Mouse (Mus musculus): ENCODE measurements around the gene Hist2h2aa1. TPM values are rescaled to one million over a fixed set of nuclear protein-coding genes. Genes with fewer than 3 reads are reported as not detected.
A peak's percentile ranks its signal among the peaks of the same experiment; 100 is the strongest.

Hist2h2aa1 gene
- polyA plus RNA-seq, 1 experiment from 2014 or later, result 33.5 TPM

- Histone ChIP-seq H3K4me2 (ENCODE audit: low read length) (peak overlapping the region; percentile 82), H3K27me3 (ENCODE audit: insufficient read depth, low read length) (no peaks in the 10 kb centered on the region), H3K4me3 (replicated peaks; ENCODE audit: low read depth, low read length) (peak overlapping the region; percentile 60; the same call in 1 of the 2 replicates), H3K4me1 (replicated peaks; ENCODE audit: insufficient read depth, low read length) (peaks cover 9% of the 10 kb centered on the region; the same call in 1 of the 2 replicates), H3K9ac (ENCODE audit: low read depth, low read length) (no peak overlapping the region), H3K36me3 (ENCODE audit: insufficient read depth, low read length) (no peaks in the 10 kb centered on the region), H3K27ac (peak overlapping the region; percentile 96), H3K9me3 (replicated peaks; ENCODE audit: low read length) (no peaks in the 10 kb centered on the region)
- ATAC-seq (replicated peaks; ENCODE audit: low FRiP score, low read depth) (no peak), DNase-seq (ENCODE audit: low spot score) (no peak)
- 58% methylated on average over 3 of the region's 3 CpGs for WGBS
- TF ChIP-seq CTCF (IDR thresholded peaks at IDR 0.05; ENCODE audit: low read depth), result peak; percentile 30; the same call in 1 of the 2 replicates
These were observed 16.3 kb downstream of the Hist2h2aa1 start for GRCm38 (mm10) chr3:96261623-96262022.

GRCm38 (mm10) chr3:96262216-96262875, 17.0 kb downstream of the Hist2h2aa1 start:
- H3K27me3 ChIP-seq (ENCODE audit: insufficient read depth, low read length), result no peaks in the 10 kb centered on the region
- H3K4me1 ChIP-seq (replicated peaks; ENCODE audit: insufficient read depth, low read length), result peaks cover 11% of the 10 kb centered on the region; the same call in 1 of the 2 replicates
- under 1% methylated on average over 19 of the region's 19 CpGs for WGBS
- peak; percentile 91 for DNase-seq (ENCODE audit: low spot score)
- peak overlapping the region; percentile 82 for H3K4me2 ChIP-seq (ENCODE audit: low read length)
- peak; percentile 70 for ATAC-seq (replicated peaks; ENCODE audit: low FRiP score, low read depth)
- H3K36me3 ChIP-seq (ENCODE audit: insufficient read depth, low read length), result no peaks in the 10 kb centered on the region
- H3K4me3 ChIP-seq (replicated peaks; ENCODE audit: low read depth, low read length), result peak overlapping the region; percentile 60
- no peak for TF ChIP-seq CTCF (IDR thresholded peaks at IDR 0.05; ENCODE audit: low read depth)
- H3K9ac ChIP-seq (ENCODE audit: low read depth, low read length), result peak overlapping the region; percentile 78
- H3K9me3 ChIP-seq (replicated peaks; ENCODE audit: low read length), result no peaks in the 10 kb centered on the region
- H3K27ac ChIP-seq, result peak overlapping the region; percentile 96

GRCm38 (mm10) chr3:96262979-96263550, 17.8 kb downstream of the Hist2h2aa1 start, which contains the start of gene Hist2h4:
Hist2h4 (minus strand) TSS chr3:96263311.
- under 1% methylated on average over 40 of the region's 40 CpGs for WGBS
- peak within 1 kb of the TSS; percentile 96 for H3K27ac ChIP-seq
- no peaks in the 10 kb centered on the region for H3K27me3 ChIP-seq (ENCODE audit: insufficient read depth, low read length)
- no peaks in the 10 kb centered on the region for H3K9me3 ChIP-seq (replicated peaks; ENCODE audit: low read length)
- H3K9ac ChIP-seq (ENCODE audit: low read depth, low read length), result peak within 1 kb of the TSS; percentile 78
- peak; percentile 99 for DNase-seq (ENCODE audit: low spot score)
- peak within 1 kb of the TSS; percentile 82 for H3K4me2 ChIP-seq (ENCODE audit: low read length)
- peak within 1 kb of the TSS; percentile 60 for H3K4me3 ChIP-seq (replicated peaks; ENCODE audit: low read depth, low read length)
- no peaks in the 10 kb centered on the region for H3K36me3 ChIP-seq (ENCODE audit: insufficient read depth, low read length)
- ATAC-seq (replicated peaks; ENCODE audit: low FRiP score, low read depth), result peak; percentile 89
- peaks cover 13% of the 10 kb centered on the region for H3K4me1 ChIP-seq (replicated peaks; ENCODE audit: insufficient read depth, low read length)
- TF ChIP-seq CTCF (IDR thresholded peaks at IDR 0.05; ENCODE audit: low read depth), result peak; percentile 80

- no peaks in the 10 kb centered on the region for H3K36me3 ChIP-seq (ENCODE audit: insufficient read depth, low read length)
- DNase-seq (ENCODE audit: low spot score), result peak; percentile 83
- no peaks in the 10 kb centered on the region for H3K9me3 ChIP-seq (replicated peaks; ENCODE audit: low read length)
- H3K4me1 ChIP-seq (replicated peaks; ENCODE audit: insufficient read depth, low read length), result peaks cover 14% of the 10 kb centered on the region
- no peak for TF ChIP-seq CTCF (IDR thresholded peaks at IDR 0.05; ENCODE audit: low read depth)
- 4% methylated on average over 27 of the region's 27 CpGs for WGBS
- H3K27ac ChIP-seq, result peak overlapping the region; percentile 96
- no peaks in the 10 kb centered on the region for H3K27me3 ChIP-seq (ENCODE audit: insufficient read depth, low read length)
- peak; percentile 31; the same call in 1 of the 2 replicates for ATAC-seq (replicated peaks; ENCODE audit: low FRiP score, low read depth)
- H3K4me3 ChIP-seq (replicated peaks; ENCODE audit: low read depth, low read length), result peak overlapping the region; percentile 60
- H3K9ac ChIP-seq (ENCODE audit: low read depth, low read length), result peak overlapping the region; percentile 78
- peak overlapping the region; percentile 82 for H3K4me2 ChIP-seq (ENCODE audit: low read length)
These were observed 18.5 kb downstream of the Hist2h2aa1 start for GRCm38 (mm10) chr3:96263558-96264403.

- Histone ChIP-seq H3K27me3 (ENCODE audit: insufficient read depth, low read length) (no peaks in the 10 kb centered on the region), H3K4me3 (replicated peaks; ENCODE audit: low read depth, low read length) (peak overlapping the region; percentile 60; the same call in 1 of the 2 replicates), H3K27ac (peak overlapping the region; percentile 96), H3K36me3 (ENCODE audit: insufficient read depth, low read length) (no peaks in the 10 kb centered on the region), H3K4me2 (ENCODE audit: low read length) (peak overlapping the region; percentile 82), H3K9me3 (replicated peaks; ENCODE audit: low read length) (no peaks in the 10 kb centered on the region), H3K9ac (ENCODE audit: low read depth, low read length) (peak overlapping the region; percentile 78; the same call in 1 of the 2 replicates), H3K4me1 (replicated peaks; ENCODE audit: insufficient read depth, low read length) (peaks cover 14% of the 10 kb centered on the region)
- TF ChIP-seq CTCF (IDR thresholded peaks at IDR 0.05; ENCODE audit: low read depth), result no peak
- DNase-seq (ENCODE audit: low spot score) (no peak), ATAC-seq (replicated peaks; ENCODE audit: low FRiP score, low read depth) (no peak)
- WGBS, result 69% methylated on average over 7 of the region's 7 CpGs
These were observed 19.2 kb downstream of the Hist2h2aa1 start for GRCm38 (mm10) chr3:96264404-96264949.

Measured in kidney, postnatal 0 days (tissue).